ENCODE assay signal across 10 mouse cellular contexts in genomic region chr1:40844616-40845015, GRCm38 (mm10). TPM values are rescaled to one million over a fixed set of nuclear protein-coding genes. Genes with fewer than 3 reads are reported as not detected.
DNase-seq lines count a peak whose midpoint lies in the region; ATAC-seq and TF ChIP-seq lines count a peak whose summit lies in the region.
"Had no signal": no experiment of that assay in that cellular context is flagged by ENCODE, and none has a peak within 500 bp of the region (broad histone marks: within the 10 kb centered on the region; RNA-seq: fewer than 3 reads in every experiment).

No protein-coding gene starts in this region.

- no peak overlapping the region for H3K4me2 ChIP-seq in intestine, embryonic 14.5 days (ENCODE audit: low read length)
- H3K4me2 ChIP-seq in intestine, embryonic 15.5 days (replicated peaks): no peak overlapping the region
- no peak overlapping the region for H3K4me2 ChIP-seq in stomach, postnatal 0 days (replicated peaks; ENCODE audit: low read depth)
- H3K4me2 ChIP-seq: embryonic facial prominence, embryonic 15.5 days had no signal

- H3K36me3 ChIP-seq in intestine, embryonic 14.5 days (ENCODE audit: control insufficient read depth, insufficient read depth, low read length): no peaks in the 10 kb centered on the region
- H3K36me3 ChIP-seq in intestine, embryonic 15.5 days: no peaks in the 10 kb centered on the region
- H3K36me3 ChIP-seq in stomach, postnatal 0 days (ENCODE audit: control insufficient read depth, insufficient read depth, low read length): no peaks in the 10 kb centered on the region
- H3K36me3 ChIP-seq: embryonic facial prominence, embryonic 15.5 days had no signal

- H3K27ac ChIP-seq in intestine, embryonic 14.5 days (ENCODE audit: low read depth): no peak overlapping the region
- no peak overlapping the region for H3K27ac ChIP-seq in intestine, embryonic 15.5 days
- H3K27ac ChIP-seq in stomach, postnatal 0 days (replicated peaks): no peak overlapping the region
- H3K27ac ChIP-seq: embryonic facial prominence, embryonic 15.5 days had no signal

- peak; percentile 92 for TF ChIP-seq CTCF in stomach, postnatal 0 days (IDR thresholded peaks at IDR 0.05; ENCODE audit: low read depth)

- H3K9me3 ChIP-seq in intestine, embryonic 14.5 days (ENCODE audit: control insufficient read depth, low read length): no peaks in the 10 kb centered on the region
- no peaks in the 10 kb centered on the region for H3K9me3 ChIP-seq in intestine, embryonic 15.5 days
- no peaks in the 10 kb centered on the region for H3K9me3 ChIP-seq in stomach, postnatal 0 days (ENCODE audit: control insufficient read depth, low read length)
- H3K9me3 ChIP-seq: embryonic facial prominence, embryonic 15.5 days had no signal

- no peak overlapping the region for H3K4me3 ChIP-seq in intestine, embryonic 14.5 days (ENCODE audit: low read depth, low read length)
- no peak overlapping the region for H3K4me3 ChIP-seq in intestine, embryonic 15.5 days (replicated peaks)
- no peak overlapping the region for H3K4me3 ChIP-seq in stomach, postnatal 0 days (ENCODE audit: low read depth, low read length)
- H3K4me3 ChIP-seq: embryonic facial prominence, embryonic 15.5 days; myocyte had no signal

- H3K27me3 ChIP-seq in intestine, embryonic 14.5 days (replicated peaks; ENCODE audit: control insufficient read depth, insufficient read depth, low read length): no peaks in the 10 kb centered on the region
- H3K27me3 ChIP-seq in intestine, embryonic 15.5 days (replicated peaks): no peaks in the 10 kb centered on the region
- no peaks in the 10 kb centered on the region for H3K27me3 ChIP-seq in stomach, postnatal 0 days (ENCODE audit: control insufficient read depth, insufficient read depth, low read length)
- H3K27me3 ChIP-seq: embryonic facial prominence, embryonic 15.5 days had no signal

- TF ChIP-seq EP300 in stomach, postnatal 0 days (optimal IDR thresholded peaks at IDR 0.05): no peak

- H3K4me1 ChIP-seq in intestine, embryonic 14.5 days (replicated peaks; ENCODE audit: control insufficient read depth, insufficient read depth, low read length): no peaks in the 10 kb centered on the region
- H3K4me1 ChIP-seq in intestine, embryonic 15.5 days (replicated peaks): no peaks in the 10 kb centered on the region
- no peaks in the 10 kb centered on the region for H3K4me1 ChIP-seq in stomach, postnatal 0 days (replicated peaks; ENCODE audit: control insufficient read depth, insufficient read depth)
- H3K4me1 ChIP-seq: embryonic facial prominence, embryonic 15.5 days had no signal

- ATAC-seq in intestine, embryonic 14.5 days (replicated peaks; ENCODE audit: low FRiP score, low TSS enrichment, low read depth): no peak
- no peak for ATAC-seq in intestine, embryonic 15.5 days
- peak; percentile 59 for ATAC-seq in megakaryocyte, adult 5-6 weeks (ENCODE audit: poor library complexity, severe bottlenecking)
- ATAC-seq in stomach, postnatal 0 days (ENCODE audit: low FRiP score, low TSS enrichment): no peak

- DNase-seq in intestine, embryonic 14.5 days (ENCODE audit: low spot score): peak; percentile 78
- peak; percentile 43 for DNase-seq in R1 (ENCODE audit: low read depth, low spot score)
- peak; percentile 66 for DNase-seq in embryo, embryonic 10 days (ENCODE audit: low spot score)
- DNase-seq in heart, adult 9 months (ENCODE audit: low spot score in 2 of 2): peak; percentile 17 to 32
- peak; percentile 36 to 62 for DNase-seq in layer of hippocampus, adult 8-10 months (ENCODE audit: low spot score in 2 of 2)
- DNase-seq in stomach, postnatal 0 days (ENCODE audit: low spot score): peak; percentile 59

- H3K9ac ChIP-seq in intestine, embryonic 14.5 days (ENCODE audit: low read length): no peak overlapping the region
- H3K9ac ChIP-seq in intestine, embryonic 15.5 days: no peak overlapping the region
- H3K9ac ChIP-seq in stomach, postnatal 0 days (ENCODE audit: low read length): no peak overlapping the region
- H3K9ac ChIP-seq: embryonic facial prominence, embryonic 15.5 days had no signal

RNA-seq across cellular contexts. Expression of gene Tmem182, which starts 39.2 kb away (rescaled TPM):
- polyA plus RNA-seq in intestine, embryonic 14.5 days (2014; fragmentation: Nextera tagmentation; extraction: Ambion mirVana): 0.19 and 0.30 TPM in 2 replicates
- 0.11 and 0.25 TPM in 2 replicates for polyA plus RNA-seq in intestine, embryonic 15.5 days (2015; fragmentation: Nextera tagmentation; extraction: Ambion mirVana)
- total RNA-seq in layer of hippocampus, adult 8-10 months (2022): under 1 TPM in 3 of 4 experiments, not detected in 1; 0.13 to 0.23 (median 0.16) TPM
- not detected in 2 replicates for total RNA-seq in megakaryocyte, adult 5-6 weeks (2015)
- not detected in 2 replicates for total RNA-seq in megakaryocyte, adult 5-6 weeks (2017)
- polyA plus RNA-seq in stomach, postnatal 0 days (2015; fragmentation: Nextera tagmentation; extraction: Ambion mirVana): 0.17 and 0.23 TPM in 2 replicates

RNA-seq across cellular contexts. Expression of gene Mfsd9, which starts 54.1 kb away (rescaled TPM):
- polyA plus RNA-seq in intestine, embryonic 14.5 days (2014; fragmentation: Nextera tagmentation; extraction: Ambion mirVana): 4.2 and 4.6 TPM in 2 replicates
- polyA plus RNA-seq in intestine, embryonic 15.5 days (2015; fragmentation: Nextera tagmentation; extraction: Ambion mirVana): 4.7 and 4.8 TPM in 2 replicates
- 1 to 10 TPM; 5.5 to 6.8 (median 6.1) TPM for total RNA-seq in layer of hippocampus, adult 8-10 months (2022)
- total RNA-seq in megakaryocyte, adult 5-6 weeks (2015): 2.3 and 2.4 TPM in 2 replicates
- total RNA-seq in megakaryocyte, adult 5-6 weeks (2017): 1.8 and 2.4 TPM in 2 replicates
- 3.9 and 4.2 TPM in 2 replicates for polyA plus RNA-seq in stomach, postnatal 0 days (2015; fragmentation: Nextera tagmentation; extraction: Ambion mirVana)

Comparison
In these comparisons a context has a peak if more than half of its experiments do, and no peak if none do; other contexts are left out.
1. DNase-seq: peak in every context shown above with its lines; median percentile 78 in intestine, embryonic 14.5 days; 66 in embryo, embryonic 10 days; 59 in stomach, postnatal 0 days; 49 in layer of hippocampus, adult 8-10 months; 43 in R1; 24 in heart, adult 9 months.